Mouse (Mus musculus): ENCODE data around the gene Drd4. TPM values are rescaled to one million over a fixed set of nuclear protein-coding genes. Genes with fewer than 3 reads are reported as not detected.
A peak's percentile ranks its signal among the peaks of the same experiment; 100 is the strongest.

Drd4 gene
- polyA plus RNA-seq, 1 experiment from 2014 or later, result 1.3 TPM

GRCm38 (mm10) chr7:141270631-141271030 is 21.2 kb upstream of the Drd4 start:
- no peak for ATAC-seq (ENCODE audit: low FRiP score)
- peaks cover 10% of the 10 kb centered on the region for H3K4me1 ChIP-seq
- H3K9ac ChIP-seq (replicated peaks), result no peak overlapping the region
- H3K27me3 ChIP-seq (replicated peaks), result no peaks in the 10 kb centered on the region
- no peaks in the 10 kb centered on the region for H3K9me3 ChIP-seq (replicated peaks)
- no peaks in the 10 kb centered on the region for H3K36me3 ChIP-seq
- no peak overlapping the region for H3K27ac ChIP-seq (replicated peaks)
- WGBS, result 85% methylated on average over 3 of the region's 3 CpGs
- H3K4me3 ChIP-seq (replicated peaks), result no peak overlapping the region
- H3K4me2 ChIP-seq, result no peak overlapping the region

DNA sequence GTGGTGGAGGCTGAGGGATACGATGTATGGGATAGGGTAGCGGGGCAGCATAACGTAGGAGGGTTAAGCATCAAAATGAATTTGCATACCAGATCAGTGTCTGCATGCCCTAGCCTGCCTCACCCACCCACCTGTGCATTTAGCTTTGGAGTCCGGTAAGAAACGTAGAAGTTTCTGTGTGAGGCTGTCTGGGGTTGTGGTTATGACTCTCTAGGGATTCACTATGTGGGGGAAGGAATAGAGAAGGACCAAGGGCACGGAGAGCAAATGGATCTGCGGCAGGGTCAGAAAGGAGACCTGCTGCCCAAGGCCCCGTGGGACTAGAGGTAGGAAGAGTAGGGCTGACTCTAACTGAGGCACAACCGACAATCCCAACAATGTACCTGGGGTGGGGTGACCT is 16.4 kb upstream of the Drd4 start:
- Histone ChIP-seq H3K27ac (replicated peaks) (no peak overlapping the region), H3K4me2 (no peak overlapping the region), H3K36me3 (no peaks in the 10 kb centered on the region), H3K4me3 (replicated peaks) (no peak overlapping the region), H3K9me3 (replicated peaks) (no peaks in the 10 kb centered on the region), H3K4me1 (peaks cover 12% of the 10 kb centered on the region), H3K9ac (replicated peaks) (no peak overlapping the region), H3K27me3 (replicated peaks) (peaks cover 9% of the 10 kb centered on the region)
- 83% methylated on average over 9 of the region's 9 CpGs for WGBS
- no peak for ATAC-seq (ENCODE audit: low FRiP score)

DNA sequence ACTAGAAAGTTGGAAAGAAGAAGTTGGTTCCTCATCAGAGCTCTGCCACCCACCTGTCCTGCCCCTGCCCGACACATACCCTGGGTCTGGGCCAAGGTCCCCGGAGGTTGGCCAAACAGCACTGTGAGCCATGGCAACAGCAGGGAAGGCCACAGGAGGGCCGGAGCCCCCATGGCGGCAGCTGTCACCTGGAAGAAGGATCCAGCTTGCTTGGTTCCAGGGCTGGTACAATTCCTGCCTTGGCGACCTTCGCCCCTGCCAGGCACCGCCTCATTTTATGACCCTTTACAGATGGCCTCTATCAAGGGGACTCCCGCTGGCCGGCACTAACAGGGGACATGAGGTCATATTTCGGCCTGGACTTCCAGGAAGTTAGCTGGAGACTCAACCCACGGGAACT is 15.3 kb upstream of the Drd4 start, which contains the start of gene Cdhr5:
TSS of gene Cdhr5 (minus strand) at position 241 of the 400 bp plus-strand sequence.
- no peaks in the 10 kb centered on the region for H3K9me3 ChIP-seq (replicated peaks)
- no peak within 1 kb of the TSS for H3K4me2 ChIP-seq
- H3K36me3 ChIP-seq, result no peaks in the 10 kb centered on the region
- 30% methylated on average over 11 of the region's 11 CpGs for WGBS
- H3K27ac ChIP-seq (replicated peaks), result no peak within 1 kb of the TSS
- H3K9ac ChIP-seq (replicated peaks), result no peak within 1 kb of the TSS
- no peak for ATAC-seq (ENCODE audit: low FRiP score)
- no peak within 1 kb of the TSS for H3K4me3 ChIP-seq (replicated peaks)
- H3K27me3 ChIP-seq (replicated peaks), result peaks cover 12% of the 10 kb centered on the region
- H3K4me1 ChIP-seq, result peaks cover 12% of the 10 kb centered on the region

DNA sequence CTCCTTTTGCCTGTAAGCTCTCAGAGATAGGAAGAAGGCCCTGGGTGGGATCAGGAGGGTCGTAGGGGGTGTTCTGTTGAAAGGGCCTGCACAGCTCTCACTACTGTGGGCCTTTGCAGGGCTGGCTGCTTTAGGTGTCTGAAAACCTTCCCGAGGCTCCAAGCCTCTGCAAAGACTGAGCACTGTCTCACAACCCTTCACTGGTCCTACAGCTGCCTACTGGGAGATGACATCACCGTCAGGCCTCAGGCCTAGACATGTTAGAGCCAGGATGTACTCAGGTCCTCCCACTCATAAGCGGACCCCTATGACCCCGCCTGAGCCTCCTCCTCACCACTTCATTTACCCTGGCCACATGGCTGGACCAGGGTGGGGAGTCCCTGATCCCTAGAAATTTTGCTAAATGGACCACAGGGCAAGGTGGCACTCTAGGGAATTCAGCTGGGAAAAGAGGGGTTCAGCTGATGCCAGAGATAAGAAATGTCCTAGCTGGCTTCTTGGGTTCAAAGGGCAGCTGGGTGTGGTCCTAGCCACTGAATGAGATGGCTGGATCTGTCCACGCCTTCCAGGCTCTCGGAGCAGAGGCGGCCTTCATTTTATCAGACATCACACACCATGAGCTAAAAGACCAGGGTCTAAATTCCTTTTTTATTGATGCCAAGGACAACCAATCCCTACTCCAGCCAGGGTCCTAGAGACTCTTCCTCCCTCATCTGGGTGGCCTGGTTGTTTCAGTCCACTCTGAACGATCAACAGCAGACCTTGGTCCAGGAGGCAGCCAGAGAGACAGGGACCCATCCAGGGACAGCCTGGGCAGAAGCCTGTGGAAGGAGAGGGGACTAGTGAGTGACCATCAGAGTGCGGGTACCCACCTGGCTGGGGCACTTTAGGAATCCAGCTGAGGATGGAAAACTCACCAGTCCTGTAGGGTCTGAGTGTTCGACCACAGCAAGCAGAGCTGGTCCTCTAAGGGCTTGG is 13.8 kb upstream of the Drd4 start:
- 84% methylated on average over 11 of the region's 11 CpGs for WGBS
- Histone ChIP-seq H3K27me3 (replicated peaks) (peaks cover 12% of the 10 kb centered on the region), H3K9ac (replicated peaks) (no peak overlapping the region), H3K9me3 (replicated peaks) (no peaks in the 10 kb centered on the region), H3K4me3 (replicated peaks) (peak overlapping the region; percentile 50; the same call in 1 of the 2 replicates), H3K36me3 (no peaks in the 10 kb centered on the region), H3K4me2 (peak overlapping the region; percentile 98), H3K4me1 (peaks cover 12% of the 10 kb centered on the region), H3K27ac (replicated peaks) (no peak overlapping the region)
- no peak for ATAC-seq (ENCODE audit: low FRiP score)

DNA sequence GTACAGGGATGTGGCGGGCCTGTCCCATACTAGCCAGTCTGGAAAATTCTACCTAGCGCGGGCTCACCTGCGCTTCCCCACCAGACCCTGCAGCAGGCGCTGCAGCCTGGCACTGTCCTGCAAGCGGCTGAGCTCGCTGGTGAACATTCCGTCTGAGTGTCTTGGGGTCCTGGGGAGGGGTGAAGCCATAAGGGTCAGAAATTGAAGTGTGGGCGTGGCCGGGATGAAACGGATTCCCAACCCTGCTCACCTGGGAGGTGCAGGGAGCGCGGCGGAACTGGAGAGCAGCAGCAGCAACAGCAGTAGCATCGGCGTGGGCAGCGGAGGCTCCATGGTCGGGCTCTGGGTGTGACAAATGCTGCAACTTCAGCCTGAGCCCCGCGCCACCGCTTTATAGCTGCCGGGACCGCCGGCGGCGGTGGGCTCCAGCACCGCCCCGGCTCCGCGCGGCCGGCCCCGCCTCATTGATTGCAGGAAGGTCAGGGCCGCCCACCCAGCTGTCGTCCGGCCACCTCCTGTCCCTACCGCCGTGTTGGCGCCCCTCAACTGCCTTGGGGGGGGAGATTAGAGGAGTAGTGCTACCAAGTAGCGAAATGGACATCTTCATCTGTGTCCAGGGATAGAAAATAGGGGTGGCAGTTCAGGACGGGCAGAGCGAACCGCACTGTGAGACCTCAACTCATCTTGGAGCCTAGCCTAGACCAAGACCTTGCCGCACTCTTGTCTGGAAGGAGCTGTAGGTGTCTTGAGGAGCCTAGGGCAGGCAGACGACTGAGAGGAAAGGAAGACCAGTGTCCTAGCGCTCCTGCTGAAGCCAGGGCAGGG is 12.8 kb upstream of the Drd4 start, which contains the start of gene Sct:
TSS of gene Sct (minus strand) at position 368 of the 825 bp plus-strand sequence.
- H3K27ac ChIP-seq (replicated peaks), result no peak within 1 kb of the TSS

GRCm38 (mm10) chr7:141281442-141281841 is 10.4 kb upstream of the Drd4 start:
- no peak overlapping the region for H3K4me3 ChIP-seq (replicated peaks)
- no peaks in the 10 kb centered on the region for H3K36me3 ChIP-seq
- ATAC-seq (ENCODE audit: low FRiP score), result no peak
- WGBS, result 47% methylated on average over 6 of the region's 6 CpGs
- no peaks in the 10 kb centered on the region for H3K9me3 ChIP-seq (replicated peaks)
- H3K9ac ChIP-seq (replicated peaks), result no peak overlapping the region
- H3K27me3 ChIP-seq (replicated peaks), result peaks cover 12% of the 10 kb centered on the region
- H3K4me1 ChIP-seq, result peaks cover 12% of the 10 kb centered on the region
- no peak overlapping the region for H3K4me2 ChIP-seq
- H3K27ac ChIP-seq (replicated peaks), result no peak overlapping the region

More for the DNA sequence above, 12.8 kb upstream of the Drd4 start, which contains the start of gene Sct:
- ATAC-seq (ENCODE audit: low FRiP score), result peak; percentile 62
- 2% methylated on average over 46 of the region's 46 CpGs for WGBS
- H3K9me3 ChIP-seq (replicated peaks), result no peaks in the 10 kb centered on the region
- peak within 1 kb of the TSS; percentile 98 for H3K4me2 ChIP-seq
- peaks cover 12% of the 10 kb centered on the region for H3K4me1 ChIP-seq
- peaks cover 12% of the 10 kb centered on the region for H3K27me3 ChIP-seq (replicated peaks)
- H3K36me3 ChIP-seq, result no peaks in the 10 kb centered on the region
- peak within 1 kb of the TSS; percentile 57 for H3K9ac ChIP-seq (replicated peaks)
- peak within 1 kb of the TSS; percentile 50 for H3K4me3 ChIP-seq (replicated peaks)

- H3K9ac ChIP-seq (replicated peaks), result no peak overlapping the region
- WGBS, result 86% methylated on average over 4 of the region's 4 CpGs
- no peak overlapping the region for H3K4me3 ChIP-seq (replicated peaks)
- H3K4me2 ChIP-seq, result no peak overlapping the region
- peaks cover 12% of the 10 kb centered on the region for H3K4me1 ChIP-seq
- peaks cover 11% of the 10 kb centered on the region for H3K27me3 ChIP-seq (replicated peaks)
- no peak for ATAC-seq (ENCODE audit: low FRiP score)
- no peaks in the 10 kb centered on the region for H3K36me3 ChIP-seq
- no peaks in the 10 kb centered on the region for H3K9me3 ChIP-seq (replicated peaks)
- H3K27ac ChIP-seq (replicated peaks), result no peak overlapping the region
These were observed 9.1 kb upstream of the Drd4 start for GRCm38 (mm10) chr7:141282756-141283155.

GRCm38 (mm10) chr7:141288042-141288441 is 3.8 kb upstream of the Drd4 start:
- H3K4me3 ChIP-seq (replicated peaks), result no peak overlapping the region
- H3K9me3 ChIP-seq (replicated peaks), result no peaks in the 10 kb centered on the region
- WGBS, result 96% methylated on average over 3 of the region's 3 CpGs
- H3K4me2 ChIP-seq, result no peak overlapping the region
- no peak for ATAC-seq (ENCODE audit: low FRiP score)
- no peak overlapping the region for H3K9ac ChIP-seq (replicated peaks)
- no peak overlapping the region for H3K27ac ChIP-seq (replicated peaks)
- peaks cover 31% of the 10 kb centered on the region for H3K27me3 ChIP-seq (replicated peaks)
- H3K4me1 ChIP-seq, result peaks cover 15% of the 10 kb centered on the region
- H3K36me3 ChIP-seq, result no peaks in the 10 kb centered on the region

- H3K27me3 ChIP-seq (replicated peaks), result peaks cover 59% of the 10 kb centered on the region
- WGBS, result 32% methylated on average over 15 of the region's 15 CpGs
- no peak for ATAC-seq (ENCODE audit: low FRiP score)
- peaks cover 31% of the 10 kb centered on the region for H3K4me1 ChIP-seq
- H3K9me3 ChIP-seq (replicated peaks), result no peaks in the 10 kb centered on the region
- H3K9ac ChIP-seq (replicated peaks), result peak overlapping the region; percentile 64; the same call in 1 of the 2 replicates
- peak overlapping the region; percentile 99 for H3K4me2 ChIP-seq
- peak overlapping the region; percentile 52 for H3K4me3 ChIP-seq (replicated peaks)
- peaks cover 10% of the 10 kb centered on the region; the same call in 1 of the 2 replicates for H3K36me3 ChIP-seq
- H3K27ac ChIP-seq (replicated peaks), result no peak overlapping the region
These were observed 980 bp downstream of the Drd4 start for GRCm38 (mm10) chr7:141292583-141293388.

- peak overlapping the region; percentile 34 for H3K4me3 ChIP-seq (replicated peaks)
- no peaks in the 10 kb centered on the region for H3K9me3 ChIP-seq (replicated peaks)
- H3K9ac ChIP-seq (replicated peaks), result peak overlapping the region; percentile 34; the same call in 1 of the 2 replicates
- no peak overlapping the region for H3K27ac ChIP-seq (replicated peaks)
- peaks cover 59% of the 10 kb centered on the region for H3K27me3 ChIP-seq (replicated peaks)
- peaks cover 18% of the 10 kb centered on the region for H3K36me3 ChIP-seq
- H3K4me2 ChIP-seq, result peak overlapping the region; percentile 71
- 0 out of 2 replicates have a peak, but pooled peaks have one; percentile 51 for ATAC-seq (ENCODE audit: low FRiP score)
- under 1% methylated on average over 51 of the region's 53 CpGs for WGBS
- H3K4me1 ChIP-seq, result peaks cover 31% of the 10 kb centered on the region
These were observed 2.2 kb downstream of the Drd4 start for GRCm38 (mm10) chr7:141293852-141294471.
